Mouse (Mus musculus): ENCODE results near the gene Serpina1f.

- TF ChIP-seq CTCF (IDR thresholded peaks at IDR 0.05; ENCODE audit: extremely low read depth, insufficient read length, insufficient replicate concordance, low read depth, low read length) (no peak), POLR2A (IDR thresholded peaks at IDR 0.05; ENCODE audit: low read depth, low read length) (no peak)
These were observed 10.8 kb upstream of the Serpina1f start for GRCm38 (mm10) chr12:103706113-103706512.

Data from small intestine, adult 2 months (tissue).